Mouse (Mus musculus): Measurements from ENCODE around the gene Cope.

Gene Cope

DNA sequence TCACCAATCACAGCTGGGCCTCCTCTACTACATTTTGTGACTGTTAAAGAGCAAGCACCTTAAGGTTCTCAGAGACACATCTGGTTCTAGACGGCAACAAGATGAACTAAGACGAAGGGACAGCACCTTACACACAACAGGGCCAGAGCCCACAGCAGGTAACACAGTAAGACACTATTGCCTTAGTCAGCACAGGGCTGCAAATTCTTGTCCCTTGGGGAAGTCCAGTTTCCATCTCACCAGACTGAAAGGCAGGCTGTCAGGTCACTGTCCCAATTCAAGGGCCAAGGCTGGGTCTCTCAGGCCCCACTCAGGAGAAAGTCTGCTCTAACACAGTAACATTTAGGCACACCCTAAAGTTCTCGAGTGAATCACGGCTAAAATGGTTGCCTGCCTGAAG, 45.1 kb downstream of the Cope start:
- no peak for DNase-seq (ENCODE audit: low read depth, low spot score)

- DNase-seq (ENCODE audit: low read depth, low spot score) = no peak
Observed at GRCm38 (mm10) chr8:70347860-70348420, 45.6 kb downstream of the Cope start.

DNA sequence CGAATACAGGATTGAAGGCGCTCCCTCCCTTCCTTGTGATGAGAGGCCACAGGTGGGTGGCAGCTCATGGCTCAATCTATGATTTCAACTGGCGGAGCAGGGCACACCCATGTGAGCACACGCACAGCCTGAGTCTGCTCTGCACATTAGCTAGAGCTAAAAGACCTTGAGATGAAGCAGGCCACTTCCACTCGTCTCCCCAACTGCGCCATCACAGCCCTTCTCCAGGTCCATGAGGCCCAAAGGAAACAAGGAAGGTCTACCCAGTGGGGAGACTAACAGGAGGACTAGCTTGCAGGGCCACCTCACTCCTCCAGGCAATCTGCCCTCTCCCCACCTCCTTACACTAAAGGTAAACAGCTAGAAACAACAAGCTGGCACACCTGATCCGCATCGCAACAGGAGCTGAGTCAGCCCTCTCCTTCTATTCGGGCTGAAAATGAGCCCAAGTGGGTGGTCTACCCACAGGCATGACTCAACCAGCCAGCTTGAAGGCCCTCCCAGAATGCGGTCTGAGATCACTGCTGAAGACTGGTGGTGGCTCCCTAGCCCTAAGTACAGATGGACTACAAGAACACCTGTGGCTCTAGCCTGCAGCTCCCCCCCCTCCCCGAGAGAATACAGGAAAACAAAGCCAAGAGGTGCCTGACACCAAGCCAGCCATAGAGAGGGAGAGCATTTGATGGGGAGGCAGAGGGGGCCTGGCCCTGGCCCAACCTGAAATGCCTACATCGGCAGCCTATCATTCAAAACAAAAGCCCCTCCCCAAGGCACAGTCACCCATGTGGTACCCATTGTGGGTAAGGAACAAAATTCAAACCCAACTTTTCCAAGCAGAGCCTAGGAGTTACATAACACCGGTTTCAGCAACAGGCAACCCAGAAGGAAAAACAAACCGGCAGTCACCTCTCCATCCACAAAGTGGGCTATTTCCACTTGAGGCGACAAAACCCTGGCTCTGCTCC, 49.0 kb downstream of the Cope start:
- DNase-seq (ENCODE audit: low read depth, low spot score) = peak; percentile 29

GRCm38 (mm10) chr8:70352000-70352384, 49.7 kb downstream of the Cope start:
- DNase-seq (ENCODE audit: low read depth, low spot score) = no peak

DNA sequence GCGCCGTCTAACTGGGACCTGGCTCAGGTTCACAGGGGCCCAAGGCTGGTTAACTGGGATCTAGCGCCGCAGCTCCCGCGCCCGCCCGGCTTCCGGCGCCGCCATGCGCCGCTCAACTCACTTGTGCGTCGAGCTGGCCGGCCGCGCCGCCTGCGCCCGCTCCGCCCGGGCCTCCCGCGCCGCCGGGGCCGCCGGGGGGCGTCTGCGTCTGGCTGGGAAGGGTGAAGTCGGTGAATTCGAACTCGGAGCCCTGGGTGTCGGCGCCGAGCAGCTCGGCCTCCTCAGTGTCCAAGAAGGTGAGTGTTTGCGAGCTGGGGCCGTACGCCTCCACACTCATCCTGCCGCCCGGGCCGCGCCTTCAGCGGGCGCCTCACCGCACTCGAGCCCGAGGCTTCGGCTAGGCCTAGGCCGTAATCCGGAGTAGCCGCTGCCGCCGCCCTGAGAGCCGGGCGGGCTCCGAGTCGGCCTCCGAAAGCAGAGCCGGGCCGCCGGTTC, 50.4 kb downstream of the Cope start:
- peak; percentile 72 for DNase-seq (ENCODE audit: low read depth, low spot score)

GRCm38 (mm10) chr8:70353194-70353817, 51.0 kb downstream of the Cope start, which contains the start of gene Upf1:
Upf1 (minus strand) TSS chr8:70353278.
- peak; percentile 100 for DNase-seq (ENCODE audit: low read depth, low spot score)

- no peak for DNase-seq (ENCODE audit: low read depth, low spot score)
Observed at GRCm38 (mm10) chr8:70354004-70354403, 51.7 kb downstream of the Cope start.

- no peak for DNase-seq (ENCODE audit: low read depth, low spot score)
Observed at GRCm38 (mm10) chr8:70356111-70356510, 53.8 kb downstream of the Cope start.

DNA sequence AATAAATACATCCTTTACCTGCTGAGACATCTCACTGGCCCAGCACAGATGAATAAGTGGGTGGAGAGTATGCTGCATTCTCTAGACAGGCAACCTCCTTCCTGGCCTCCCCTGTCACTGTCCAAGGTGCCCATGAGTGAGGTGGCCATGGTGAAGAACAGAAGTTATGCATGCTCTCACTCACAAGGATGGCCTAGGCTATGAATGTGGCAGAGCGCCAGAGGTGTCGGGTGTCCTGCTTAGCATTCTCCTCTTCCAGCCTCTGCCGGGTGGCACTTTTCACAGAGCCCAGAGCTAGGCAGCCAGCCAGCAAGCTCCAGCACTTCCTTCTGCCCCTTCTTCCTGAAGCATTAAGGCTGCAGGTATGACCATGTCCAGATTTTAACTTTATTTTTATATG, 57.1 kb downstream of the Cope start:
- no peak for DNase-seq (ENCODE audit: low read depth, low spot score)

- DNase-seq (ENCODE audit: low read depth, low spot score) = peak; percentile 56
Observed at GRCm38 (mm10) chr8:70360769-70361168, 58.5 kb downstream of the Cope start.

- DNase-seq (ENCODE audit: low read depth, low spot score) = no peak
Observed at GRCm38 (mm10) chr8:70361484-70362032, 59.2 kb downstream of the Cope start.

Data from CD4-positive, CD25-positive, alpha-beta regulatory T cell, adult 2 months (primary cell).